Mouse (Mus musculus) liver, embryonic 18 days (tissue): ENCODE results near the gene Pex1. TPM values are rescaled to one million over a fixed set of nuclear protein-coding genes. Genes with fewer than 3 reads are reported as not detected.

Experiments used
- polyA plus RNA-seq: library from polyadenylated mRNA; depleted of rRNA; stranded (reverse); fragments of >200 nt; gene quantifications from 2 replicates; pipeline ENCODE4 v1.2.3, GENCODE M21; 2012; rRNA removed

Gene Pex1
- polyA plus RNA-seq = 7.5 and 7.6 TPM in 2 replicates

DNA sequence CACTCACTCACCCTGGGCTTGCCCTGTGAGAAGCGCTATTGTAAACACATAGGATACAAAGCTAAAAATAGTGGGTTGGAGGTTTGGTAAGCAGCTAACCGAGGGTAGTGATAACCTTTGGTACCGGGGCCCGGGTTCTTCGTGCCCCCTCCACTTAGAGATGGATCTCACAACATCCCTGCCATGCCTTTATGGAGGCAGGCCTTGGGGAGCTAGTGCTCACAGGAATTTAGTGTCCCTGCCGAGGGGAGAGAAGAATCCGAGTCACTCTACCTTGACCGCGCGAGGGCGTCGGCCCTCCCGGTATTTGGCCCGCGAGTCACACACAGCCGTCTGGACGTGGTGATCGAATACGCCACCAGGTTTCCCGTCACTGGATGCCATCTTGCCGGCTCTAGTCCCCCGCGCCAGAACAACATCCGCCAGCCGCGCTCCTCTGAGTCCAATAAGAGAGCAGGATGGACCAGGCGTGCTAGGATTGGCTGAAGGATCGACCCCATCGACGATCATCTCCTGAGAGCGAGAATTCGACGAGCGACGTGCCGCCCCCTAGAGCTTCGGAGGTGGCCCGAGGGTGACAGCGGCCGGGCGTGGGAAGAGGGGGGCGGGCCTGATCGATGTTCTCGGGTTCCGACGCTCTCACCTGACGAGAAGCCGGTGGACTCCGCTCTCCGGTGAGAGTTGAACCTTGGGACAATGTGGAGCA lies at the start of gene Pex1:
Gene Pex1 (plus strand): TSS at position 374 of the 706 bp plus-strand sequence.

GRCm38 (mm10) chr5:3571266-3571665 lies 24.6 kb upstream of the Pex1 start, which contains the start of gene 1700109H08Rik:
Gene 1700109H08Rik, plus strand, starts transcription at chr5:3571566.

GRCm38 (mm10) chr5:3596399-3596766 lies 517 bp downstream of the Pex1 start, which contains the start of gene Rbm48:
Gene Rbm48, minus strand, starts transcription at chr5:3596585.

DNA sequence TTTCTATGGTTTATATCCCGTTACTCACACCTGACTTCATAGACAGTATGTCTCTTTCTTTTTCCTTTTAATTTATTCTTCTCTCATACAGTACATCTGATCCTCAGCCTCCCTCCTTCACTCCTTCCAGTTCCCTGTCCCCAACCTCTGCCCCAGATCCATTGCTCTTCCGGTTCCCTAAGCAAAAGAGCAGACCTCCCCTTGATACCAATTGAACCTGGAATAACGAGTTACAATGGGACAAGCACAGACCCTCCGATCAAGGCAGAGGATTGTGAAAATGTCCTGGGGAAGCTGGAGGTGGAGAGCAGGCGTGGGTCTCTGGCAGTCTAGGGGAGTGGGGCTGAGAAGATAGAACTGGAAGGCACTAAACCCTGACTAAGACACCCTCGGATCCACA lies 55.0 kb downstream of the Pex1 start, which contains the start of gene Tmbim7:
Gene Tmbim7 (plus strand): TSS at position 301 of the 400 bp plus-strand sequence.

GRCm38 (mm10) chr5:3657085-3657484 lies 61.2 kb downstream of the Pex1 start, which contains the start of gene Gatad1:
Gene Gatad1, minus strand, starts transcription at chr5:3657185.

Other genes with a start within 250 kb of the Pex1 start
- 8.0 and 8.3 TPM in 2 replicates for gene Fam133b, start 52.2 kb upstream of the Pex1 start, polyA plus RNA-seq
- gene 1700109H08Rik, start 24.5 kb upstream of the Pex1 start, polyA plus RNA-seq = 1.3 and 1.4 TPM in 2 replicates
- gene Rbm48, start 519 bp downstream of the Pex1 start, polyA plus RNA-seq = 3.1 and 4.1 TPM in 2 replicates
- gene Tmbim7, start 55.1 kb downstream of the Pex1 start, polyA plus RNA-seq = not detected in 2 replicates
- 24.6 and 25.6 TPM in 2 replicates for gene Gatad1, start 61.1 kb downstream of the Pex1 start, polyA plus RNA-seq
- 2.8 and 2.9 TPM in 2 replicates for gene Ankib1, start 206.9 kb downstream of the Pex1 start, polyA plus RNA-seq
- 10.2 and 10.3 TPM in 2 replicates for gene Krit1, start 207.1 kb downstream of the Pex1 start, polyA plus RNA-seq
- 0.01 TPM in 2 replicates for gene Lrrd1, start 249.1 kb downstream of the Pex1 start, polyA plus RNA-seq